Mouse (Mus musculus): Measurements from ENCODE around the gene Dlk2.

DNA sequence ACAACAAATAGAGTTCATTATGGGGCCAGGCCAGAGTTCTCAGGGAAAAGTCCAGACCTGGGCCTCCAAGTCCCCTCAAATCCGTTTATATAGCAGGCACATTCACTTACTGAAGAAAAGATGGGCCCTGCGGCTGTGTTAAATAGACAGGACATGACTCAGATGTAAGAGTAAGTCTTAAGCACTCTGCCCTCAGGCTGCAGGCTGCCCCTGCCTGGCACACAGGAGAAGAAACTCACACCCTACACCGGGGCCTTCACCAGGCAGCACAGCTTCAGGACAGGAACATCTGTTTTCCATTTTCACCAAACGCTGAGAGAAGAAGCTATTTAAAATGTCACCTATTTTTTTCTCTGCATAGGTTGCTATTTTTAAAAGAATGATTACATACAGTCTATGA, 19.6 kb upstream of the Dlk2 start:
- TF ChIP-seq CTCF (IDR thresholded peaks at IDR 0.05; ENCODE audit: borderline replicate concordance, extremely low read depth, insufficient read depth, insufficient read length) (no peak), POLR2A (IDR thresholded peaks at IDR 0.05; ENCODE audit: borderline replicate concordance, extremely low read depth, insufficient read depth, insufficient read length, poor library complexity, severe bottlenecking) (no peak)
